Mouse (Mus musculus) spleen, adult 2 months (tissue): ENCODE data around the gene Stard5.

Experiments used
- CTCF ChIP-seq: fragments of 200-500 bp; IDR thresholded peaks from 2 replicates; pipeline ENCODE4 v1.5.1; 2011; ENCODE audit warnings: mild to moderate bottlenecking, inconsistent platforms; ENCODE audit not compliant: insufficient read depth, insufficient read length, insufficient replicate concordance; ENCODE audit errors: extremely low read depth
- POLR2A ChIP-seq: fragments of 200-500 bp; IDR thresholded peaks from 2 replicates; pipeline ENCODE4 v1.6.1; 2011; ENCODE audit warnings: low read depth, low read length, inconsistent platforms

DNA sequence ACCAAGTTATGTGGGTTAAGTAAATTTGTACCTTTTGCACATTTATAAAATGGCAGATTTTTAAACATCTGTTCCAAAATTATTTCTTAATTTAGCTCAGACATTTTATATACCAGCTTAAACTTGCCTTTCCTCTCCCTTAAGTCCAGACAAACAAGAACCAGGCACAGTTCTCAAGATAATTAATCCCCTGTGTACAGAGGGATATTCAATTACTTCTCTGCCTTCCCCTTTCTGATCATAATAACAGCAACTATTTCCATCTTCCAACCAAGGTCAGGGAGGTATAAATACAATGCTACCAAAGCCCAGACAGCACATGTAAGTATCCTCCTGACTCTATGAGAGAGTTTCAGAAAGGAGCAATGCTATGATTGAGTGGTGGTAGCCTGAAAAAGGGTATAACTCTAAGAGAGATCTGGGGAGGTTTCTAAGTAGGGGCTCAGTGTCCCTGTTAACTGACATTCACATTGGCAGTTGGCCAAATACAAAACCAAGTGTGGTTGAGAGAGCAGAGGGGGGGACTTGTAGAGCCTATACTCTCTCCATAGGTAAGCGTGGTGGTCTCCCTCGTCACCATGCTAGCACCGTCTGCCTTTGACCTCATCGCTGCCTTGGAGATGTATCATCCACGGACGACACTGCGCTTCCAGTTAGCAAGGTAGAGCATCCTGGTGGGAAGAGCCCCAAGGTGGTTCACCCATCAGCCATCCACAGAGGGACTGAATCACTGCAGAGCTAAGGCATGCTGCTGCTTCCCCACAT lies 27.4 kb upstream of the Stard5 start:
- no peak for TF ChIP-seq POLR2A
- no peak for TF ChIP-seq CTCF
